Mouse (Mus musculus): ENCODE data around the gene Myo19. TPM values are rescaled to one million over a fixed set of nuclear protein-coding genes. Genes with fewer than 3 reads are reported as not detected.
A peak's percentile ranks its signal among the peaks of the same experiment; 100 is the strongest.

The Myo19 gene
- 14.0 and 14.5 TPM in 2 replicates for polyA plus RNA-seq (2012; rRNA removed)

GRCm38 (mm10) chr11:84879772-84880464 lies at the start of gene Myo19, which contains the start of gene Pigw:
Myo19 (plus strand) TSS chr11:84880148.
Pigw (minus strand) TSS chr11:84880285.
- DNase-seq = peak; percentile 80
- 0 out of 2 replicates have a peak within 1 kb of the TSS, but pooled peaks have one; percentile 46 for H3K27ac ChIP-seq (ENCODE audit: control insufficient read depth, insufficient read depth, low read length)
- H3K36me3 ChIP-seq (ENCODE audit: control insufficient read depth, insufficient read depth, low read length) = no peaks in the 10 kb centered on the region
- WGBS = under 1% methylated on average over 81 of the region's 81 CpGs
- peaks cover 9% of the 10 kb centered on the region for H3K4me1 ChIP-seq (replicated peaks; ENCODE audit: control insufficient read depth, insufficient read depth, low read length)
- H3K4me3 ChIP-seq (ENCODE audit: control insufficient read depth, insufficient read depth, low read length) = peak within 1 kb of the TSS; percentile 87
- H3K27me3 ChIP-seq (ENCODE audit: control insufficient read depth, insufficient read depth, low read length) = no peaks in the 10 kb centered on the region
- TF ChIP-seq CTCF (IDR thresholded peaks at IDR 0.05; ENCODE audit: borderline replicate concordance, control insufficient read depth, extremely low read depth, insufficient read depth, low read length, poor library complexity) (no peak; the same call in 1 of the 2 replicates), POLR2A (IDR thresholded peaks at IDR 0.05; ENCODE audit: control insufficient read depth, extremely low read depth, insufficient read depth, low read length, poor library complexity) (peak; percentile 52; the same call in 1 of the 2 replicates)

DNA sequence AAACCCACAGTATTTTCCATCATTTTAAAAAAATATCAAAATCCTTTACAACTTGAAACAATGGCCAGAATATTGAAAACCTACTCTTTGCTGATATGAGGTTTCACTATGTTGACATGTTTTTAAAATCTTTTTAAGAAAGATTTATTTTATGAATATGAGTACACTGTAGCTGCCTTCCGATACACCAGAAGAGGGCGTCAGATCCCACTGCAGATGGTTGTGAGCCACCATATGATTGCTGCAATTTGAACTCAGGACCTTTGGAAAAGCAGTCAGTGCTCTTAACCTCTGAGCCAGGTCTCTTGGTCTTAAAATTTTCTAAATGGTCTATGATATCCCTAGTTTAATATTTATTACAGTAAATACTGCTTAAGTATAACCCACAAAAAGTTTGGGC lies 40.6 kb upstream of the Myo19 start:
- H3K27me3 ChIP-seq (ENCODE audit: control insufficient read depth, insufficient read depth, low read length) = no peaks in the 10 kb centered on the region
- H3K27ac ChIP-seq (ENCODE audit: control insufficient read depth, insufficient read depth, low read length) = no peak overlapping the region
- TF ChIP-seq CTCF (IDR thresholded peaks at IDR 0.05; ENCODE audit: borderline replicate concordance, control insufficient read depth, extremely low read depth, insufficient read depth, low read length, poor library complexity) = no peak
- TF ChIP-seq POLR2A (IDR thresholded peaks at IDR 0.05; ENCODE audit: control insufficient read depth, extremely low read depth, insufficient read depth, low read length, poor library complexity) = no peak
- H3K36me3 ChIP-seq (ENCODE audit: control insufficient read depth, insufficient read depth, low read length) = peaks cover 79% of the 10 kb centered on the region
- H3K4me3 ChIP-seq (ENCODE audit: control insufficient read depth, insufficient read depth, low read length) = no peak overlapping the region
- no peaks in the 10 kb centered on the region for H3K4me1 ChIP-seq (replicated peaks; ENCODE audit: control insufficient read depth, insufficient read depth, low read length)
- 98% methylated on average over 2 of the region's 2 CpGs for WGBS
- no peak for DNase-seq

DNA sequence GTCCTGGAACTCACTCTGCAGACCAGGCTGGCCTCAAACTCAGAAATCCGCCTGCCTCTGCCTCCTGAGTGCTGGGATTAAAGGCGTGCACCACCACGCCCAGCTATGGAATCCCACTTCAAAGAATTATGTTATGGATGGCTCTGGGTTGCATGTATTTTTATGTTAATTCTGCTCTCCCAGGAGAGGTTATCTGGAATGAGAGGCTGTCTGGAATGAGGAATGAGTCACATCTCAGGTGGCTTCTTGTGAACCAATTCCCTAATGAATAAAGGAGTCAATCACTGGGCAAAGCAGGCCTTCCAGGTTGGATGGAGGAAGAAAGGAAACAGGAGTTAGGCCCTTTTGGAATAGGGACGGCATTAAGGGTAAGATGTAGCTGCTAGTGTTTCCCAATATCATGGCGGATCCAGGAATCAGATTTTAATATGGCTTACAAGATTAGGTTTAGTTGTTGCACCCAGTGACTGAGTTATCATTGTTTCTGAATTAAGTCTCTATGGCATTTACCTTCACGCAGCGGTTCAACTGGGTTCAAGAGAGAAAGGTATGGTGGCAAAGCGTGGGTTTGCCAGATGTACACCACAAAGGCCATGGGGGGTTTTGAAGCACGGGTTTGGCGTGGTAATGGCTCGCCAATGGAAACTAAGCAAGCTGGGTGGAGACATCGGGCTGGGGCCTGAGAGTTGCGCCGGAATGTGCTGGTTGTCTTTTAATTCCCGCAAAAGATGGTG lies 33.0 kb upstream of the Myo19 start:
- no peaks in the 10 kb centered on the region for H3K27me3 ChIP-seq (ENCODE audit: control insufficient read depth, insufficient read depth, low read length)
- no peaks in the 10 kb centered on the region for H3K4me1 ChIP-seq (replicated peaks; ENCODE audit: control insufficient read depth, insufficient read depth, low read length)
- DNase-seq = no peak
- H3K36me3 ChIP-seq (ENCODE audit: control insufficient read depth, insufficient read depth, low read length) = peaks cover 52% of the 10 kb centered on the region
- TF ChIP-seq CTCF (IDR thresholded peaks at IDR 0.05; ENCODE audit: borderline replicate concordance, control insufficient read depth, extremely low read depth, insufficient read depth, low read length, poor library complexity) = no peak
- TF ChIP-seq POLR2A (IDR thresholded peaks at IDR 0.05; ENCODE audit: control insufficient read depth, extremely low read depth, insufficient read depth, low read length, poor library complexity) = no peak
- H3K4me3 ChIP-seq (ENCODE audit: control insufficient read depth, insufficient read depth, low read length) = no peak overlapping the region
- no peak overlapping the region for H3K27ac ChIP-seq (ENCODE audit: control insufficient read depth, insufficient read depth, low read length)
- WGBS = 97% methylated on average over 15 of the region's 15 CpGs

- H3K36me3 ChIP-seq (ENCODE audit: control insufficient read depth, insufficient read depth, low read length) = peaks cover 55% of the 10 kb centered on the region
- H3K4me1 ChIP-seq (replicated peaks; ENCODE audit: control insufficient read depth, insufficient read depth, low read length) = no peaks in the 10 kb centered on the region
- H3K27me3 ChIP-seq (ENCODE audit: control insufficient read depth, insufficient read depth, low read length) = no peaks in the 10 kb centered on the region
- WGBS = 94% methylated on average over 7 of the region's 7 CpGs
- H3K27ac ChIP-seq (ENCODE audit: control insufficient read depth, insufficient read depth, low read length) = no peak overlapping the region
- TF ChIP-seq CTCF (IDR thresholded peaks at IDR 0.05; ENCODE audit: borderline replicate concordance, control insufficient read depth, extremely low read depth, insufficient read depth, low read length, poor library complexity) (no peak), POLR2A (IDR thresholded peaks at IDR 0.05; ENCODE audit: control insufficient read depth, extremely low read depth, insufficient read depth, low read length, poor library complexity) (no peak)
- no peak overlapping the region for H3K4me3 ChIP-seq (ENCODE audit: control insufficient read depth, insufficient read depth, low read length)
- DNase-seq = no peak
Observed at GRCm38 (mm10) chr11:84847475-84848090, 32.4 kb upstream of the Myo19 start.

GRCm38 (mm10) chr11:84855285-84855684 lies 24.7 kb upstream of the Myo19 start:
- TF ChIP-seq CTCF (IDR thresholded peaks at IDR 0.05; ENCODE audit: borderline replicate concordance, control insufficient read depth, extremely low read depth, insufficient read depth, low read length, poor library complexity) = no peak
- TF ChIP-seq POLR2A (IDR thresholded peaks at IDR 0.05; ENCODE audit: control insufficient read depth, extremely low read depth, insufficient read depth, low read length, poor library complexity) = no peak
- H3K4me3 ChIP-seq (ENCODE audit: control insufficient read depth, insufficient read depth, low read length) = no peak overlapping the region
- H3K27ac ChIP-seq (ENCODE audit: control insufficient read depth, insufficient read depth, low read length) = no peak overlapping the region
- no peaks in the 10 kb centered on the region for H3K4me1 ChIP-seq (replicated peaks; ENCODE audit: control insufficient read depth, insufficient read depth, low read length)
- no peak for DNase-seq
- no peaks in the 10 kb centered on the region for H3K27me3 ChIP-seq (ENCODE audit: control insufficient read depth, insufficient read depth, low read length)
- 90% methylated on average over 6 of the region's 6 CpGs for WGBS
- H3K36me3 ChIP-seq (ENCODE audit: control insufficient read depth, insufficient read depth, low read length) = peaks cover 76% of the 10 kb centered on the region

DNA sequence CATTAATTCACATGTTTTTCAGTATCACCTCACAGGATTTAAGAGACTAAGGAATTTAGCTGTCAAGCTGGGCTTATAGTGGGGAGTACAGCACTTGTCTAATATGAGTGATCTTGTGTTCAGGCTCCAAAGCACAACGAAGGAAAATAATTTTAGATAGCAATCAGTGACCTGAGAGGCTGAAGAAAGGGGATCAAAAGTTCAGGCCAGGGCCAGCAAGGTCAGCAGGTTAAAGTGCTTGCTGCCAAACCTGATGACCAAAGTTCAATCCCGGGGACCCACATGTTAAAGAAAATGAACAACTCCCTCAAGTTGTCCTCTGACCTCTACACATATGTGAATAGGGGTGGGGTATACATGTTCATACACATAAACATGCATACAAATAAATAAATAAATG lies 14.7 kb upstream of the Myo19 start:
- Histone ChIP-seq H3K27ac (ENCODE audit: control insufficient read depth, insufficient read depth, low read length) (no peak overlapping the region), H3K4me1 (replicated peaks; ENCODE audit: control insufficient read depth, insufficient read depth, low read length) (peaks cover 2% of the 10 kb centered on the region), H3K4me3 (ENCODE audit: control insufficient read depth, insufficient read depth, low read length) (no peak overlapping the region), H3K36me3 (ENCODE audit: control insufficient read depth, insufficient read depth, low read length) (peaks cover 6% of the 10 kb centered on the region), H3K27me3 (ENCODE audit: control insufficient read depth, insufficient read depth, low read length) (no peaks in the 10 kb centered on the region)
- TF ChIP-seq CTCF (IDR thresholded peaks at IDR 0.05; ENCODE audit: borderline replicate concordance, control insufficient read depth, extremely low read depth, insufficient read depth, low read length, poor library complexity) (no peak), POLR2A (IDR thresholded peaks at IDR 0.05; ENCODE audit: control insufficient read depth, extremely low read depth, insufficient read depth, low read length, poor library complexity) (no peak)
- WGBS = 73% methylated on average over 2 of the region's 2 CpGs
- DNase-seq = no peak

Data from thymus, adult 2 months (tissue).